Mouse (Mus musculus) heart, postnatal 10 days (tissue): ENCODE results near the gene Trmt10c. TPM values are rescaled to one million over a fixed set of nuclear protein-coding genes. Genes with fewer than 3 reads are reported as not detected.
"Not testable (repeated sequence)": the region's sequence is repeated elsewhere in the genome, so short reads cannot be mapped to it uniquely, and the experiment has no call there.

Experiments used
- DNase-seq, 2 experiments: peaks; one replicate each; pipeline ENCODE4 v3.0.0; 2021
- intact Hi-C: fragments of 180-260 bp; cut with DNase I; formaldehyde crosslinking; loops from one replicate; pipeline ENCODE4 v1.15.1; 2025
- total RNA-seq, 2 experiments: library from RNA; stranded (reverse); gene quantifications; 2 replicates each; pipeline ENCODE4 v1.2.3; 2021

The Trmt10c gene
- 10 to 100 TPM; 11.7 to 12.5 TPM for total RNA-seq

GRCm38 (mm10) chr16:56037138-56038010 lies at the start of gene Trmt10c:
Trmt10c (minus strand) TSS chr16:56037819.
- DNase-seq: peak; percentile 94 to 96
- intact Hi-C loops: no loop called here

- intact Hi-C loops: no loop called here
- DNase-seq: no peak
Observed at GRCm38 (mm10) chr16:56086336-56086735, 48.7 kb upstream of the Trmt10c start.

GRCm38 (mm10) chr16:56081691-56082090 lies 44.1 kb upstream of the Trmt10c start:
- intact Hi-C loops: no loop called here
- DNase-seq: no peak

- intact Hi-C loops: loop anchor here (5.0 kb wide), 1 partner anchor 38 kb away; no protein-coding TSS in a partner anchor
- DNase-seq: no peak
Observed at GRCm38 (mm10) chr16:56079419-56079818, 41.8 kb upstream of the Trmt10c start.

GRCm38 (mm10) chr16:56076121-56076869 lies 38.7 kb upstream of the Trmt10c start:
- DNase-seq: peak; percentile 39 to 50
- intact Hi-C loops: loop anchor here (5.0 kb wide), 1 partner anchor 41 kb away; no protein-coding TSS in a partner anchor

GRCm38 (mm10) chr16:56075222-56076111 lies 37.8 kb upstream of the Trmt10c start:
- intact Hi-C loops: loop anchor here (2.0 to 5.0 kb wide), 2 partner anchors 42 to 109 kb away; partner anchors contain the start of gene Rpl24
- DNase-seq: peak; percentile 89 to 92

GRCm38 (mm10) chr16:56074565-56074964 lies 36.9 kb upstream of the Trmt10c start:
- intact Hi-C loops: loop anchor here (2.0 kb wide), 1 partner anchor 108 kb away; the partner anchor contains the start of gene Rpl24

GRCm38 (mm10) chr16:56074122-56074521 lies 36.5 kb upstream of the Trmt10c start:
- intact Hi-C loops: loop anchor here (2.0 kb wide), 1 partner anchor 107 kb away; the partner anchor contains the start of gene Rpl24
- no peak for DNase-seq

More at GRCm38 (mm10) chr16:56074565-56074964, 36.9 kb upstream of the Trmt10c start:
- no peak for DNase-seq

GRCm38 (mm10) chr16:56073150-56073549 lies 35.5 kb upstream of the Trmt10c start:
- DNase-seq, intact Hi-C loops: not testable (repeated sequence)

GRCm38 (mm10) chr16:56072533-56072932 lies 34.9 kb upstream of the Trmt10c start:
- intact Hi-C loops: no loop called here
- DNase-seq: no peak

GRCm38 (mm10) chr16:56071317-56072232 lies 34.0 kb upstream of the Trmt10c start:
- intact Hi-C loops: no loop called here
- DNase-seq: no peak

- no peak for DNase-seq
- intact Hi-C loops: no loop called here
Observed at GRCm38 (mm10) chr16:56068523-56069070, 31.0 kb upstream of the Trmt10c start.

GRCm38 (mm10) chr16:56066113-56066512 lies 28.5 kb upstream of the Trmt10c start:
- no peak for DNase-seq
- intact Hi-C loops: no loop called here

- intact Hi-C loops: loop anchor here (1.0 to 5.0 kb wide), 4 partner anchors 42 to 113 kb away; no protein-coding TSS in a partner anchor
- DNase-seq: peak; percentile 50 to 71
Observed at GRCm38 (mm10) chr16:56064334-56064990, 26.8 kb upstream of the Trmt10c start.

GRCm38 (mm10) chr16:56062981-56063380 lies 25.4 kb upstream of the Trmt10c start:
- intact Hi-C loops: loop anchor here (5.0 kb wide), 1 partner anchor 41 kb away; no protein-coding TSS in a partner anchor

GRCm38 (mm10) chr16:56061995-56062594 lies 24.5 kb upstream of the Trmt10c start:
- DNase-seq: no peak
- intact Hi-C loops: loop anchor here (5.0 kb wide), 1 partner anchor 40 kb away; no protein-coding TSS in a partner anchor

More at GRCm38 (mm10) chr16:56062981-56063380, 25.4 kb upstream of the Trmt10c start:
- DNase-seq: no peak

GRCm38 (mm10) chr16:56058151-56058550 lies 20.5 kb upstream of the Trmt10c start:
- DNase-seq: no peak
- intact Hi-C loops: no loop called here
